Mouse (Mus musculus): ENCODE data around the gene Macrod1.

GRCm38 (mm10) chr19:7246021-7246420 lies 189.4 kb downstream of the Macrod1 start:
- TF ChIP-seq POLR2A (IDR thresholded peaks at IDR 0.05; ENCODE audit: extremely low read depth, insufficient read depth, low read length) (no peak), CTCF (IDR thresholded peaks at IDR 0.05; ENCODE audit: extremely low read depth, insufficient read depth, low read length) (no peak)
